Mouse (Mus musculus): ENCODE data around the gene Dync1h1.

The Dync1h1 gene

GRCm38 (mm10) chr12:110695676-110696171 lies 94.5 kb downstream of the Dync1h1 start:
- in situ Hi-C loops (cut with MboI): no loop called here

GRCm38 (mm10) chr12:110696173-110696974 lies 95.1 kb downstream of the Dync1h1 start:
- in situ Hi-C loops (cut with MboI): no loop called here

GRCm38 (mm10) chr12:110696975-110697400 lies 95.7 kb downstream of the Dync1h1 start:
- in situ Hi-C loops (cut with MboI): no loop called here

GRCm38 (mm10) chr12:110697457-110697856 lies 96.2 kb downstream of the Dync1h1 start:
- in situ Hi-C loops (cut with MboI): no loop called here

GRCm38 (mm10) chr12:110698080-110698479 lies 96.8 kb downstream of the Dync1h1 start:
- in situ Hi-C loops (cut with MboI): no loop called here

- in situ Hi-C loops (cut with MboI): no loop called here
Measured at GRCm38 (mm10) chr12:110698523-110699170, 97.4 kb downstream of the Dync1h1 start.

GRCm38 (mm10) chr12:110699171-110699547 lies 97.9 kb downstream of the Dync1h1 start:
- in situ Hi-C loops (cut with MboI): no loop called here

GRCm38 (mm10) chr12:110700730-110701129 lies 99.5 kb downstream of the Dync1h1 start:
- in situ Hi-C loops (cut with MboI): loop anchor here (10.0 kb wide), 2 partner anchors 106 to 256 kb away; partner anchors contain the start of gene Ppp2r5c

GRCm38 (mm10) chr12:110701363-110701762 lies 100.1 kb downstream of the Dync1h1 start:
- in situ Hi-C loops (cut with MboI): loop anchor here (10.0 kb wide), 2 partner anchors 107 to 257 kb away; partner anchors contain the start of gene Ppp2r5c

GRCm38 (mm10) chr12:110702556-110702955 lies 101.3 kb downstream of the Dync1h1 start, which contains the start of gene Hsp90aa1:
Hsp90aa1 (minus strand) TSS chr12:110702728.
- in situ Hi-C loops (cut with MboI): loop anchor here (10.0 kb wide), 2 partner anchors 108 to 258 kb away; partner anchors contain the start of gene Ppp2r5c

- in situ Hi-C loops (cut with MboI): loop anchor here (10.0 kb wide), 2 partner anchors 108 to 258 kb away; partner anchors contain the start of gene Ppp2r5c
Measured at GRCm38 (mm10) chr12:110703008-110703471, 101.8 kb downstream of the Dync1h1 start.

- in situ Hi-C loops (cut with MboI): loop anchor here (10.0 kb wide), 2 partner anchors 109 to 259 kb away; partner anchors contain the start of gene Ppp2r5c
Measured at GRCm38 (mm10) chr12:110703682-110704081, 102.4 kb downstream of the Dync1h1 start.

GRCm38 (mm10) chr12:110705419-110705818 lies 104.2 kb downstream of the Dync1h1 start:
- in situ Hi-C loops (cut with MboI): loop anchor here (10.0 kb wide), 2 partner anchors 111 to 261 kb away; partner anchors contain the start of gene Ppp2r5c

- in situ Hi-C loops (cut with MboI): loop anchor here (10.0 kb wide), 2 partner anchors 112 to 262 kb away; partner anchors contain the start of gene Ppp2r5c
Measured at GRCm38 (mm10) chr12:110706337-110707231, 105.3 kb downstream of the Dync1h1 start.

GRCm38 (mm10) chr12:110707451-110707850 lies 106.2 kb downstream of the Dync1h1 start:
- in situ Hi-C loops (cut with MboI): loop anchor here (10.0 kb wide), 2 partner anchors 113 to 263 kb away; partner anchors contain the start of gene Ppp2r5c

GRCm38 (mm10) chr12:110711270-110711669 lies 110.0 kb downstream of the Dync1h1 start:
- in situ Hi-C loops (cut with MboI): no loop called here

- in situ Hi-C loops (cut with MboI): no loop called here
Measured at GRCm38 (mm10) chr12:110713784-110714183, 112.5 kb downstream of the Dync1h1 start.

- in situ Hi-C loops (cut with MboI): no loop called here
Measured at GRCm38 (mm10) chr12:110714215-110714614, 113.0 kb downstream of the Dync1h1 start.

GRCm38 (mm10) chr12:110716004-110716403 lies 114.8 kb downstream of the Dync1h1 start:
- in situ Hi-C loops (cut with MboI): no loop called here

All from mature B cell (primary cell).